Mouse (Mus musculus): ENCODE results near the gene Dgkg. TPM values are rescaled to one million over a fixed set of nuclear protein-coding genes. Genes with fewer than 3 reads are reported as not detected.

Gene Dgkg
- polyA plus RNA-seq, 1 experiment from 2014 or later, result 3.0 TPM

DNA sequence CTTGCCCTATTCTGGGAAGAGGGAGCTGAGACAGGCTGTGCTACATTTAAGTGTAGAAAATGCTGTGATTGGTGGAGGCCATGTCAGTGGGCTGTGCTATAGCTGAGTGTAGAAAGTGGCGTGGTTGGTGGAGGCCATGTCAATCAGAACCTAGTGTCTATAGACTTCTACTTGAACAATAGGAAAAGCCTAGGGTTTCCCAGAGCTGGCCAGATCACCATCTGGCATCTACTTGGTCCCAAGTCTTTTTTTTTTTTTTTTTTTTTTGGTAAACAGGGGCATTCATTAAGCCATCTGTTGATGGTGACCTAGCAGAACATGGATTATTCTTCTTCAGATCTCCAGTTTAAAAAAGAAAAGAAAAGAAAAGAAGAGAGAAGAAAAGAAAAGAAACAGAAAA lies 60.6 kb downstream of the Dgkg start:
- no peak overlapping the region for H3K9ac ChIP-seq (replicated peaks; ENCODE audit: low read depth, low read length)
- H3K36me3 ChIP-seq (ENCODE audit: control insufficient read depth, insufficient read depth, low read length), result no peaks in the 10 kb centered on the region
- H3K4me3 ChIP-seq (ENCODE audit: low read depth, low read length), result no peak overlapping the region
- WGBS, result 90% methylated on average over 1 of the region's 1 CpGs
- no peaks in the 10 kb centered on the region for H3K27me3 ChIP-seq (ENCODE audit: control insufficient read depth, insufficient read depth, low read length)
- H3K9me3 ChIP-seq (ENCODE audit: control insufficient read depth, low read length), result no peaks in the 10 kb centered on the region
- no peak for ATAC-seq (ENCODE audit: low read depth)
- no peaks in the 10 kb centered on the region for H3K4me1 ChIP-seq (ENCODE audit: control insufficient read depth, insufficient read depth, low read length)
- no peak overlapping the region for H3K27ac ChIP-seq (ENCODE audit: low read depth, low read length)
- no peak overlapping the region for H3K4me2 ChIP-seq (ENCODE audit: low read depth, low read length)

DNA sequence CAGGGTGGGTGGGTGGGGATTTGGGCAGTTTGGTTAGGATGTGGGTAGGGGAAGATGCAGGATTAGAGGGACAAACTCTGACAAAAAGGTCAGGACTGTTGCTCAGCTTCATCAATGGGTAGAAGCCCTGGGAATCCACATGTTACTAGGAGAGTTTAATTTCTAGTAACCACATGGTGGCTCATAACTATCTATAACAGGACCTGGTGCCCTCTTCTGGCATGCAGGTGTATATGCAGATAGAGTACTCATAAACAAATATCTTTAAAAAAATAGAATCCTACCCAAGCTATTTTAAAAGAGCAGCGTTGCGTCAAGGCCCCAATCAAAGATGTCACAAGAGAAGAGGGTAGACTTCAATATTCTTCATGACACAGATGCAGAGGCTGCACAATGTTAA lies 63.1 kb downstream of the Dgkg start:
- 96% methylated on average over 2 of the region's 2 CpGs for WGBS
- H3K36me3 ChIP-seq (ENCODE audit: control insufficient read depth, insufficient read depth, low read length), result no peaks in the 10 kb centered on the region
- H3K4me2 ChIP-seq (ENCODE audit: low read depth, low read length), result no peak overlapping the region
- H3K27me3 ChIP-seq (ENCODE audit: control insufficient read depth, insufficient read depth, low read length), result no peaks in the 10 kb centered on the region
- ATAC-seq (ENCODE audit: low read depth), result no peak
- no peaks in the 10 kb centered on the region for H3K4me1 ChIP-seq (ENCODE audit: control insufficient read depth, insufficient read depth, low read length)
- no peak overlapping the region for H3K4me3 ChIP-seq (ENCODE audit: low read depth, low read length)
- no peaks in the 10 kb centered on the region for H3K9me3 ChIP-seq (ENCODE audit: control insufficient read depth, low read length)
- no peak overlapping the region for H3K27ac ChIP-seq (ENCODE audit: low read depth, low read length)
- no peak overlapping the region for H3K9ac ChIP-seq (replicated peaks; ENCODE audit: low read depth, low read length)

DNA sequence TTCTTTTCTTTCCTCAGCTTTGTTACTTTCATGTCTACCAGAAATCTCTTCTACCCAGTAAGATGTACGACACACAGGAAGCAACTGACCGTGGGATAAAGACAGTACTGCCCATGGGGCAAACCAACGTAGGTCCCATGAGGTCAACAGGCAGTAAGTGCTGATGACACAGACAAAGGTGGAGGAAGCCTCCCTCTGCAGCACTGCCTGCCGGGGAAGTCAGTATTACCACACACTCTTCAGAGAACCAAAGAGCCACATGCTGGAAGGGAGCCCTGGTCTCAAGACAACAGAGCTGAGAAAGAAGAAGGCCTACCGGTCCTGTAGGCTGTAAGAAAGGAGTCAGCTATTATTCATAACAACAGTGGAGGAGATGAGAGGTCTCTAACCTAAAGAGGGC lies 67.4 kb downstream of the Dgkg start:
- no peaks in the 10 kb centered on the region for H3K9me3 ChIP-seq (ENCODE audit: control insufficient read depth, low read length)
- no peaks in the 10 kb centered on the region for H3K36me3 ChIP-seq (ENCODE audit: control insufficient read depth, insufficient read depth, low read length)
- H3K9ac ChIP-seq (replicated peaks; ENCODE audit: low read depth, low read length), result no peak overlapping the region
- ATAC-seq (ENCODE audit: low read depth), result no peak
- no peaks in the 10 kb centered on the region for H3K4me1 ChIP-seq (ENCODE audit: control insufficient read depth, insufficient read depth, low read length)
- H3K4me3 ChIP-seq (ENCODE audit: low read depth, low read length), result no peak overlapping the region
- no peak overlapping the region for H3K4me2 ChIP-seq (ENCODE audit: low read depth, low read length)
- no peaks in the 10 kb centered on the region for H3K27me3 ChIP-seq (ENCODE audit: control insufficient read depth, insufficient read depth, low read length)
- 73% methylated on average over 5 of the region's 5 CpGs for WGBS
- no peak overlapping the region for H3K27ac ChIP-seq (ENCODE audit: low read depth, low read length)

DNA sequence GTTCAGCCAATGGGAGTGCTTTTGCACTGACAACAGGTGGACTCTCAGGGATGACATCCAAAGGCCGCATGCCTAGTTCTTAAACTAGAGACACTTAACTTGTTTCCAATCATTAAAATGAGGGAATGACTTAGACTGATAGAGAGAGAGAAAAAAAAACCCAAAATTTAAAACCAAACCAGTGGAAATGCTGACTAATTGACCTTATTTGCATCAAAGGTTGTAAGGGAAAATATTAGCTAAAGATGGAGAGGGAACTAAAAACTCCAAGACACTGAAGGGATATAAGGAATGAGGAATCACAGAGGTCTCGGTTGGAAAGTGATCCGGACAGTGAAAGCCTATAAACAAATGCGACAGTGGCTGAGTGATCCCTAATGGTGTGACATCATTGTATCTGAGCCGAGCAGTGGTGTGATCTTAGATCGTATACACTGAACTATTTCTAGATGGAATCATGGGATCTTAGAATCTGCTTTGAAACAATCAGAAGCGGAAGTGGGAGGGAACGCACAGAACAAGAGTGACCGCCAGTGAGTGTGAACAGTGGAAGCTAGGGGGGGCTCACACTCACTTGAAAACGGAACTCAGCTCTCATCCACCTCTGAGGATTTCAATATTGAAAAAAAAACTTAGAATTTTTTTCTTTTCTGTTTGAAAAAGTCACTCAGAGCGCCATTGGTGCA lies 70.7 kb downstream of the Dgkg start:
- no peak overlapping the region for H3K4me3 ChIP-seq (ENCODE audit: low read depth, low read length)
- no peaks in the 10 kb centered on the region for H3K4me1 ChIP-seq (ENCODE audit: control insufficient read depth, insufficient read depth, low read length)
- no peak overlapping the region for H3K27ac ChIP-seq (ENCODE audit: low read depth, low read length)
- no peak overlapping the region for H3K4me2 ChIP-seq (ENCODE audit: low read depth, low read length)
- H3K9ac ChIP-seq (replicated peaks; ENCODE audit: low read depth, low read length), result no peak overlapping the region
- no peak for ATAC-seq (ENCODE audit: low read depth)
- H3K27me3 ChIP-seq (ENCODE audit: control insufficient read depth, insufficient read depth, low read length), result no peaks in the 10 kb centered on the region
- H3K36me3 ChIP-seq (ENCODE audit: control insufficient read depth, insufficient read depth, low read length), result no peaks in the 10 kb centered on the region
- 87% methylated on average over 11 of the region's 11 CpGs for WGBS
- no peaks in the 10 kb centered on the region for H3K9me3 ChIP-seq (ENCODE audit: control insufficient read depth, low read length)

DNA sequence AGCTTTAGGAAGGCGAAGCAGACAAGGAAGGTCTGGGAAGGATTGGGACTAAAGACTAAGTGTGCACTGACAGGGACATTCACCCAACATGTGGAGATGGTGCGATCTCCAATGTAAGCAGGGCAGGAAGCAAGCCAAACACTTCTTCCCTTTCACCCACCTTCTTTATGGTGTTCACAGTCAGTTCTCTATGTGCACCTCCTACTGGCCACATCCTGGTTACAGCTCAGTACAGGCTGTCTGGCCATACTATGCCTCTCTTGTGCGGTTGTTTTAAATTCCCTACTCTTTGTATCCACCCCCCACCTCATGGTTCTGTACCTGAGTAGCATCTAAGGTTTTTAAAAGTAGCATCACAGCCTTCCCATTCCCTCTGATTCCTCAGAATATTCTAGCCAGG lies 71.5 kb downstream of the Dgkg start:
- Histone ChIP-seq H3K9ac (replicated peaks; ENCODE audit: low read depth, low read length) (no peak overlapping the region), H3K27me3 (ENCODE audit: control insufficient read depth, insufficient read depth, low read length) (no peaks in the 10 kb centered on the region), H3K4me3 (ENCODE audit: low read depth, low read length) (no peak overlapping the region), H3K4me1 (ENCODE audit: control insufficient read depth, insufficient read depth, low read length) (no peaks in the 10 kb centered on the region), H3K4me2 (ENCODE audit: low read depth, low read length) (no peak overlapping the region), H3K36me3 (ENCODE audit: control insufficient read depth, insufficient read depth, low read length) (no peaks in the 10 kb centered on the region), H3K27ac (ENCODE audit: low read depth, low read length) (no peak overlapping the region), H3K9me3 (ENCODE audit: control insufficient read depth, low read length) (no peaks in the 10 kb centered on the region)
- no peak for ATAC-seq (ENCODE audit: low read depth)
- WGBS, result 93% methylated on average over 3 of the region's 3 CpGs

DNA sequence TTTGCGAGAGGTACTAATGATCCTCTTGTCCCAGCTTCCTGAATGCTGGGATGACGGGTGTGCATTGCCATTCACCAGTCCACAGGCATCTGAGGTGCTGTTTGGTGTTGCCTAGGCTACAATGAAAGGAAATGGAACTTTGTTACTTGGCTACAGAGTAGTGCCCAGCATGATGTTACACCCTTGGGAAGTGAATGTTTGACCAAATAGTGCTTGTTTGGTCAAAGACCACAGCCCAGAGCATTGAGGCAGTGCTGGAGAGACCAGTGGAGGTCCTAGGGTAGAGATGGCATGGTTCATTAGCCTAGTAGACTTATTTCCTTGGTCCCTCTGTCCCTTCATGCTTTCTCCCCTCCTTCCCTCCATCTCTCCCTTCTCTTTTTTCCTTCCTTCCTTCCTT lies 73.6 kb downstream of the Dgkg start:
- no peak for ATAC-seq (ENCODE audit: low read depth)

DNA sequence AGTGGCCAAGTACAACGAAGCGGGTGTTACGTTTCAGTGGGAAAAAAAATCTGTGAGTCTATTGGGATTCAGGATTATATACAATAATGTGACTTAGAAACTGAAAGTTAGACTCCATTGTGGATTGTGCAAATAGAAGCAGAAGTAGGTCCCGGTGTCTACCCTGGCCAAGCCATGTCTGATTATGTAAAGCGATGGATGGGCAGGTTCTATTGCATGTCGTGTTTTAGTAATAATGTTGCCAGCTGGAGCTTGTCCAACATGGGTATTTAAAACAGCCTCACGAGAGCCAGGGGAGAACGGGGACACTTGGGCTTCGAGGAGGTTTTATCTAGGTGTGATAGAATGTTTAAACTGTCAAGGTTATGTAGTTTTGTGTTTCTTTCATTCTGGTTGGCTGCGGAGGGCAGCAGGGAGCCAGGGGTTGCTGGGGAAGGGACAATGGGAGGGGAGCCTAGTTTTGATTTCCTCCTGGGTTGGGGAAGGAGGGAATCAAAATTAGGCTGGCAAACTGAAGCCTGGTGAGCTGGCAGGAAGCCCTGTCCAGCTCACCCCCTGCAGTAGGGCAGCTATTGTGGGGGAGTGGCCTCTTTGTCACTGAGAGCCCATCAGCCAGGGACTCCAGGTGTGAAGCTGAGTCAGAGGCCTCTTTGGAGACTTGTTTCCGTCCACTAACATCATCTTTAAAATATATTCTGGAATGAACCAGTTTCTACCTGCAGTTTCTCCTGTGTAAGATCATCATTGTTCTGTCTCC lies 74.7 kb downstream of the Dgkg start:
- ATAC-seq (ENCODE audit: low read depth), result no peak
- Histone ChIP-seq H3K36me3 (ENCODE audit: control insufficient read depth, insufficient read depth, low read length) (no peaks in the 10 kb centered on the region), H3K4me2 (ENCODE audit: low read depth, low read length) (no peak overlapping the region), H3K4me3 (ENCODE audit: low read depth, low read length) (no peak overlapping the region), H3K4me1 (ENCODE audit: control insufficient read depth, insufficient read depth, low read length) (no peaks in the 10 kb centered on the region), H3K9me3 (ENCODE audit: control insufficient read depth, low read length) (no peaks in the 10 kb centered on the region), H3K27ac (ENCODE audit: low read depth, low read length) (no peak overlapping the region), H3K9ac (replicated peaks; ENCODE audit: low read depth, low read length) (no peak overlapping the region), H3K27me3 (ENCODE audit: control insufficient read depth, insufficient read depth, low read length) (no peaks in the 10 kb centered on the region)
- 59% methylated on average over 11 of the region's 11 CpGs for WGBS

More for the DNA sequence above, 73.6 kb downstream of the Dgkg start:
- Histone ChIP-seq H3K9me3 (ENCODE audit: control insufficient read depth, low read length) (no peaks in the 10 kb centered on the region), H3K36me3 (ENCODE audit: control insufficient read depth, insufficient read depth, low read length) (no peaks in the 10 kb centered on the region), H3K27ac (ENCODE audit: low read depth, low read length) (no peak overlapping the region), H3K4me1 (ENCODE audit: control insufficient read depth, insufficient read depth, low read length) (no peaks in the 10 kb centered on the region), H3K4me3 (ENCODE audit: low read depth, low read length) (no peak overlapping the region), H3K9ac (replicated peaks; ENCODE audit: low read depth, low read length) (no peak overlapping the region), H3K4me2 (ENCODE audit: low read depth, low read length) (no peak overlapping the region), H3K27me3 (ENCODE audit: control insufficient read depth, insufficient read depth, low read length) (no peaks in the 10 kb centered on the region)
- whole genome bisulfite sequencing, result 7% methylated on average over 2 of the region's 2 CpGs

DNA sequence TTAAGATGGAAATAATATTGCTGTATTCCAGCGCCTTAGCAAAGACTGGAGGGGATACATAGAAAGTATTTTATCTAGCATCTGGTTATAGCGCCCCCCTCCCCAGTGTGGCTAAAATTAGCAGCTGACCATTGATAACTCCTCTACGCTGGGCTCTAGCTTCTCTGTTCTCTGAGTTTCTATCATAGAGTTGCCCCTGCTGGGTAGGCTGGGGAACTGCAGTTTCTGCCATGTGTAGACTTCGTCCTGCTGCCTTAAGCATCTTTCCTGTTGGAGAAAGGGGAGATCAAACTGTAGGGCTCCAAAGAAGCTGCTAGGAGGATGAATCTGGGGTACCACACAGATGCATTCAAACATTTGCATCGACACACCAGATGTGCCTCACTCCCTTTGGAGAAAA lies 76.9 kb downstream of the Dgkg start:
- H3K36me3 ChIP-seq (ENCODE audit: control insufficient read depth, insufficient read depth, low read length), result no peaks in the 10 kb centered on the region
- no peak overlapping the region for H3K4me2 ChIP-seq (ENCODE audit: low read depth, low read length)
- no peak for ATAC-seq (ENCODE audit: low read depth)
- no peak overlapping the region for H3K27ac ChIP-seq (ENCODE audit: low read depth, low read length)
- H3K9me3 ChIP-seq (ENCODE audit: control insufficient read depth, low read length), result no peaks in the 10 kb centered on the region
- H3K27me3 ChIP-seq (ENCODE audit: control insufficient read depth, insufficient read depth, low read length), result no peaks in the 10 kb centered on the region
- no peak overlapping the region for H3K4me3 ChIP-seq (ENCODE audit: low read depth, low read length)
- H3K4me1 ChIP-seq (ENCODE audit: control insufficient read depth, insufficient read depth, low read length), result no peaks in the 10 kb centered on the region
- H3K9ac ChIP-seq (replicated peaks; ENCODE audit: low read depth, low read length), result no peak overlapping the region
- WGBS, result 57% methylated on average over 5 of the region's 5 CpGs

DNA sequence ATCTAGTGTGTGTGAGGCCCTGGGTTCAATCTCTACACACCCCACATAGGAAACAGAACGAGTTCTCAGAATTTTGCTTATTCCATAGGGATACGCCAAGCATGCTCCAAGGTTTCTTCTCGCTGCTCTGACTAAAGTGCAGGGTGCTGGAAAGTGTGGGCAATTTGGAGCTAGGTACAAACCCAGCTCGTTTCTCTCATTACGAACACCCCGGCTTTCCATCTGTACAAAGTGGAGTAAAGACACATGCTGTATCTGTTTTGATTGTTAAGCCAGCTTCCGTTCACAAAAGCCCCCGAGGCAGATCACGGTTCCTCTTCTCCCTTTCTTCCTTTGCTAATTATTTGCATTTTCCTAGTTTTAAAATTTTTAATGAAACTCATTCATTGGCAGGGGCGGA lies 78.1 kb downstream of the Dgkg start:
- 90% methylated on average over 10 of the region's 10 CpGs for WGBS

More for the DNA sequence above, 78.1 kb downstream of the Dgkg start:
- no peak for ATAC-seq (ENCODE audit: low read depth)
- Histone ChIP-seq H3K27me3 (ENCODE audit: control insufficient read depth, insufficient read depth, low read length) (no peaks in the 10 kb centered on the region), H3K27ac (ENCODE audit: low read depth, low read length) (no peak overlapping the region), H3K36me3 (ENCODE audit: control insufficient read depth, insufficient read depth, low read length) (no peaks in the 10 kb centered on the region), H3K4me2 (ENCODE audit: low read depth, low read length) (no peak overlapping the region), H3K9me3 (ENCODE audit: control insufficient read depth, low read length) (no peaks in the 10 kb centered on the region), H3K9ac (replicated peaks; ENCODE audit: low read depth, low read length) (no peak overlapping the region), H3K4me3 (ENCODE audit: low read depth, low read length) (no peak overlapping the region), H3K4me1 (ENCODE audit: control insufficient read depth, insufficient read depth, low read length) (no peaks in the 10 kb centered on the region)

All from neural tube, embryonic 14.5 days (tissue).